Mouse (Mus musculus): ENCODE data around the gene Cited2. TPM values are rescaled to one million over a fixed set of nuclear protein-coding genes. Genes with fewer than 3 reads are reported as not detected.

Gene Cited2
- total RNA-seq, 2 experiments from 2014 or later, result 20.9 to 22.8 TPM

Other genes with a start within 250 kb of the Cited2 start
- gene Txlnb, start 73.0 kb downstream of the Cited2 start, total RNA-seq (2021), result 10 to 100 TPM; 86.9 to 89.7 TPM
- 10 to 100 TPM; 45.1 to 46.8 TPM for gene Heca, start 224.8 kb downstream of the Cited2 start, total RNA-seq (2021)

All from heart, postnatal 4 days (tissue).